ENCODE assay signal across 9 mouse cellular contexts in the genomic region with DNA sequence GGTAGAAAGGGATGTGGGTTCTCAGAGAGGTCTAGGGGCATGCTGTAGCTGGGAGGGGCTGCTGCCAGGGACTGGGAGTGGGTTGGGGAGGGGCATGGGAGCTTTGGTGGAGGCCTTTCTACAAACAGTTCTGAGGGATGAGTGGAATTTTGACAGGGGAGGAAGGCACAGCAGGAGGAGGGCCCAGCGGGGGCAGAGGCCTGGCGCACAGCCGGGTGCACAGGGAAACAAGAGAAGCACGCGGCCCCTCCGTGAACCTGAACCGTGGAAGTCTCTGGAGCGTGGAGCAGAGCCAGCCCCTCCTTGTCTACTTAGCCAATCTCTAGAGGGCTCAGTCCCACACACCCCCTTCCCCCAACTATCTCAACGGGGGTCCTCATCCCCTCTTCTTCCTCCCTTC. TPM values are rescaled to one million over a fixed set of nuclear protein-coding genes. Genes with fewer than 3 reads are reported as not detected.
DNase-seq lines count a peak whose midpoint lies in the region; ATAC-seq and TF ChIP-seq lines count a peak whose summit lies in the region.
"Had no signal": no experiment of that assay in that cellular context is flagged by ENCODE, and none has a peak within 500 bp of the region (broad histone marks: within the 10 kb centered on the region; RNA-seq: fewer than 3 reads in every experiment).

No protein-coding gene starts in this region.

- no peak for TF ChIP-seq EP300 in heart, postnatal 0 days (IDR thresholded peaks at IDR 0.05; ENCODE audit: low read depth)

- H3K27me3 ChIP-seq in heart, postnatal 0 days (ENCODE audit: control insufficient read depth, insufficient read depth, low read length) = 0 out of 2 replicates have a peak, but pooled peaks cover 3% of the 10 kb centered on the region
- peaks cover 11% of the 10 kb centered on the region; the same call in 1 of the 2 replicates for H3K27me3 ChIP-seq in neural tube, embryonic 15.5 days (replicated peaks)

- intact Hi-C loops in gastrocnemius, adult 2 months (cut with DNase I) = no loop called here

- H3K27ac ChIP-seq in gastrocnemius, adult 2 months = peak overlapping the region; percentile 82
- H3K27ac ChIP-seq in heart, postnatal 0 days (ENCODE audit: low read depth) = peak overlapping the region; percentile 81
- H3K27ac ChIP-seq in neural tube, embryonic 15.5 days (replicated peaks) = peak overlapping the region; percentile 81

- peak; percentile 57 for ATAC-seq in heart, postnatal 0 days (ENCODE audit: insufficient read depth, low read depth)
- ATAC-seq in neural tube, embryonic 15.5 days (ENCODE audit: low FRiP score) = peak; percentile 65
- ATAC-seq in CD4-positive, CD25-positive, alpha-beta regulatory T cell, adult 4 months = no peak

- no peaks in the 10 kb centered on the region for H3K9me3 ChIP-seq in heart, postnatal 0 days (replicated peaks; ENCODE audit: control insufficient read depth, low read length)
- H3K9me3 ChIP-seq in neural tube, embryonic 15.5 days (replicated peaks) = no peaks in the 10 kb centered on the region

- no peak overlapping the region; the same call in 1 of the 2 replicates for H3K4me3 ChIP-seq in gastrocnemius, adult 2 months
- H3K4me3 ChIP-seq in heart, postnatal 0 days (ENCODE audit: low read depth, low read length) = no peak overlapping the region
- no peak overlapping the region for H3K4me3 ChIP-seq in neural tube, embryonic 15.5 days (replicated peaks)
- H3K4me3 ChIP-seq: myocyte had no signal

- peak; percentile 75 for DNase-seq in gastrocnemius, adult 2 months
- no peak for DNase-seq in gastrocnemius, postnatal 4 days (ENCODE audit: low spot score in 2 of 2)
- DNase-seq in embryo, embryonic 10.5 days (ENCODE audit: low spot score) = peak; percentile 56
- DNase-seq in heart, postnatal 0 days (ENCODE audit: low spot score) = peak; percentile 68
- DNase-seq in kidney, postnatal 4 days = peak; percentile 75 to 86
- DNase-seq in layer of hippocampus, adult 11-12 months (ENCODE audit: low spot score) = no peak

- H3K4me1 ChIP-seq in heart, postnatal 0 days (ENCODE audit: control insufficient read depth, insufficient read depth) = peaks cover 40% of the 10 kb centered on the region
- H3K4me1 ChIP-seq in neural tube, embryonic 15.5 days = peaks cover 77% of the 10 kb centered on the region

- TF ChIP-seq CTCF in gastrocnemius, adult 2 months (IDR thresholded peaks at IDR 0.05) = no peak
- TF ChIP-seq CTCF in heart, postnatal 0 days (IDR thresholded peaks at IDR 0.05; ENCODE audit: low read depth) = no peak

- no peak overlapping the region for H3K9ac ChIP-seq in heart, postnatal 0 days (replicated peaks; ENCODE audit: low read depth, low read length)
- 0 out of 2 replicates have a peak overlapping the region, but pooled peaks have one; percentile 28 for H3K9ac ChIP-seq in neural tube, embryonic 15.5 days (replicated peaks)

- WGBS in heart, postnatal 0 days = 3% methylated on average over 7 of the region's 9 CpGs
- WGBS in neural tube, embryonic 15.5 days = 9% methylated on average over 9 of the region's 9 CpGs

- no peaks in the 10 kb centered on the region for H3K36me3 ChIP-seq in heart, postnatal 0 days (replicated peaks; ENCODE audit: control insufficient read depth, insufficient read depth, low read length)
- H3K36me3 ChIP-seq in neural tube, embryonic 15.5 days = no peaks in the 10 kb centered on the region

- H3K4me2 ChIP-seq in heart, postnatal 0 days (ENCODE audit: low read depth, low read length) = no peak overlapping the region
- H3K4me2 ChIP-seq in neural tube, embryonic 15.5 days = peak overlapping the region; percentile 34

RNA-seq across cellular contexts. Expression of a gene that starts 30.0 kb away (rescaled TPM):
- under 1 TPM; 0.53 to 0.54 TPM for total RNA-seq in gastrocnemius, adult 2 months (2021)
- total RNA-seq in gastrocnemius, postnatal 4 days (2021) = 1 to 10 TPM in 1 of 2 experiments, under 1 TPM in 1; 0.91 to 1.4 TPM
- total RNA-seq in heart, postnatal 0 days (2014; rRNA removed; ENCODE audit: low replicate concordance) = 0.23 and 0.89 TPM in 2 replicates
- 1.0 TPM in 2 replicates for polyA plus RNA-seq in heart, postnatal 0 days (2015; fragmentation: Nextera tagmentation; extraction: Ambion mirVana)
- 10.5 and 10.9 TPM in 2 replicates for polyA plus RNA-seq in neural tube, embryonic 15.5 days (2015; fragmentation: Nextera tagmentation; extraction: Ambion mirVana)
- polyA plus RNA-seq in CD4-positive, CD25-positive, alpha-beta regulatory T cell, adult 4 months (2017; shearing (Covaris generic)) = under 1 TPM in 1 of 2 experiments, not detected in 1; 0.22 TPM

Comparison
In these comparisons a context has a peak if more than half of its experiments do, and no peak if none do; other contexts are left out.
1. DNase-seq: peak in gastrocnemius, adult 2 months (single experiment), embryo, embryonic 10.5 days (single experiment), heart, postnatal 0 days (single experiment) and kidney, postnatal 4 days (2 of 2); none in gastrocnemius, postnatal 4 days (0 of 2) and layer of hippocampus, adult 11-12 months (single experiment).
2. Peak in every context shown above with its lines, with median percentiles within 50 percentile points of each other: H3K27ac ChIP-seq.